Mouse (Mus musculus): ENCODE measurements at regions not wholly inside any gene's neighbourhood (a gene's known extent, or its start where the extent isn't known, plus 50 kb on each side); places are given as distances from the start of the nearest gene placed in this dataset.

- Histone ChIP-seq H3K36me3 (no peaks in the 10 kb centered on the region), H3K4me3 (replicated peaks) (no peak overlapping the region), H3K27ac (no peak overlapping the region), H3K4me2 (replicated peaks) (no peak overlapping the region), H3K4me1 (replicated peaks) (no peaks in the 10 kb centered on the region), H3K27me3 (no peaks in the 10 kb centered on the region), H3K9ac (replicated peaks) (no peak overlapping the region), H3K9me3 (no peaks in the 10 kb centered on the region)
- ATAC-seq: no peak
- WGBS: 84% methylated on average over 11 of the region's 11 CpGs
Measured at GRCm38 (mm10) chr13:101594511-101595175, 173.4 kb downstream of the Pik3r1 start.

- no peaks in the 10 kb centered on the region for H3K36me3 ChIP-seq
- ATAC-seq: no peak
- no peaks in the 10 kb centered on the region for H3K4me1 ChIP-seq (replicated peaks)
- no peak overlapping the region for H3K27ac ChIP-seq
- no peaks in the 10 kb centered on the region for H3K9me3 ChIP-seq
- H3K4me2 ChIP-seq (replicated peaks): no peak overlapping the region
- no peak overlapping the region for H3K9ac ChIP-seq (replicated peaks)
- H3K4me3 ChIP-seq (replicated peaks): no peak overlapping the region
- no peaks in the 10 kb centered on the region for H3K27me3 ChIP-seq
- WGBS: 83% methylated on average over 1 of the region's 1 CpGs
Measured at GRCm38 (mm10) chr13:101592355-101592754, 175.7 kb downstream of the Pik3r1 start.

- ATAC-seq: no peak
- Histone ChIP-seq H3K4me2 (replicated peaks) (no peak overlapping the region), H3K27ac (no peak overlapping the region), H3K9me3 (no peaks in the 10 kb centered on the region), H3K36me3 (no peaks in the 10 kb centered on the region), H3K4me1 (replicated peaks) (no peaks in the 10 kb centered on the region), H3K4me3 (replicated peaks) (no peak overlapping the region), H3K9ac (replicated peaks) (no peak overlapping the region), H3K27me3 (no peaks in the 10 kb centered on the region)
- WGBS: 91% methylated on average over 8 of the region's 8 CpGs
Measured at GRCm38 (mm10) chr13:101588905-101589304, 179.1 kb downstream of the Pik3r1 start.

GRCm38 (mm10) chr13:101586787-101587186, 181.2 kb downstream of the Pik3r1 start:
- H3K4me1 ChIP-seq (replicated peaks): no peaks in the 10 kb centered on the region
- no peak overlapping the region for H3K4me2 ChIP-seq (replicated peaks)
- H3K27ac ChIP-seq: no peak overlapping the region
- no peaks in the 10 kb centered on the region for H3K9me3 ChIP-seq
- no peak overlapping the region for H3K9ac ChIP-seq (replicated peaks)
- no peak for ATAC-seq
- no peak overlapping the region for H3K4me3 ChIP-seq (replicated peaks)
- H3K36me3 ChIP-seq: no peaks in the 10 kb centered on the region
- WGBS: 89% methylated on average over 2 of the region's 2 CpGs
- no peaks in the 10 kb centered on the region for H3K27me3 ChIP-seq

- H3K4me3 ChIP-seq (replicated peaks): no peak overlapping the region
- no peaks in the 10 kb centered on the region for H3K27me3 ChIP-seq
- H3K4me1 ChIP-seq (replicated peaks): no peaks in the 10 kb centered on the region
- H3K9me3 ChIP-seq: no peaks in the 10 kb centered on the region
- H3K4me2 ChIP-seq (replicated peaks): no peak overlapping the region
- 100% methylated on average over 1 of the region's 1 CpGs for WGBS
- H3K9ac ChIP-seq (replicated peaks): no peak overlapping the region
- no peak overlapping the region for H3K27ac ChIP-seq
- no peak for ATAC-seq
- no peaks in the 10 kb centered on the region for H3K36me3 ChIP-seq
Measured at GRCm38 (mm10) chr13:101576481-101576880, 191.5 kb downstream of the Pik3r1 start.

GRCm38 (mm10) chr13:101572809-101573590, 195.0 kb downstream of the Pik3r1 start:
- 81% methylated on average over 6 of the region's 6 CpGs for WGBS
- ATAC-seq: no peak
- H3K27me3 ChIP-seq: no peaks in the 10 kb centered on the region

GRCm38 (mm10) chr13:101572246-101572645, 195.8 kb downstream of the Pik3r1 start:
- Histone ChIP-seq H3K27me3 (no peaks in the 10 kb centered on the region), H3K27ac (no peak overlapping the region)
- WGBS: 97% methylated on average over 9 of the region's 9 CpGs

More at GRCm38 (mm10) chr13:101572809-101573590, 195.0 kb downstream of the Pik3r1 start:
- Histone ChIP-seq H3K4me3 (replicated peaks) (no peak overlapping the region), H3K36me3 (no peaks in the 10 kb centered on the region), H3K9me3 (no peaks in the 10 kb centered on the region), H3K27ac (no peak overlapping the region), H3K9ac (replicated peaks) (no peak overlapping the region), H3K4me1 (replicated peaks) (peaks cover 10% of the 10 kb centered on the region), H3K4me2 (replicated peaks) (no peak overlapping the region)

GRCm38 (mm10) chr13:101570034-101570433, 198.0 kb downstream of the Pik3r1 start:
- Histone ChIP-seq H3K4me3 (replicated peaks) (no peak overlapping the region), H3K4me1 (replicated peaks) (peaks cover 10% of the 10 kb centered on the region), H3K9me3 (no peaks in the 10 kb centered on the region), H3K9ac (replicated peaks) (no peak overlapping the region), H3K36me3 (no peaks in the 10 kb centered on the region), H3K4me2 (replicated peaks) (no peak overlapping the region), H3K27me3 (no peaks in the 10 kb centered on the region), H3K27ac (no peak overlapping the region)
- ATAC-seq: no peak
- WGBS: 26% methylated on average over 4 of the region's 4 CpGs

More at GRCm38 (mm10) chr13:101572246-101572645, 195.8 kb downstream of the Pik3r1 start:
- no peaks in the 10 kb centered on the region for H3K36me3 ChIP-seq
- no peak for ATAC-seq
- peaks cover 10% of the 10 kb centered on the region for H3K4me1 ChIP-seq (replicated peaks)
- H3K4me2 ChIP-seq (replicated peaks): no peak overlapping the region
- no peak overlapping the region for H3K4me3 ChIP-seq (replicated peaks)
- no peaks in the 10 kb centered on the region for H3K9me3 ChIP-seq
- H3K9ac ChIP-seq (replicated peaks): no peak overlapping the region

- WGBS: 51% methylated on average over 6 of the region's 6 CpGs
- peak; percentile 45; the same call in 1 of the 2 replicates for ATAC-seq
- Histone ChIP-seq H3K4me1 (replicated peaks) (peaks cover 10% of the 10 kb centered on the region), H3K4me3 (replicated peaks) (no peak overlapping the region), H3K27me3 (no peaks in the 10 kb centered on the region), H3K36me3 (no peaks in the 10 kb centered on the region), H3K9me3 (no peaks in the 10 kb centered on the region), H3K4me2 (replicated peaks) (no peak overlapping the region), H3K27ac (no peak overlapping the region), H3K9ac (replicated peaks) (no peak overlapping the region)
Measured at GRCm38 (mm10) chr13:101568985-101569631, 198.9 kb downstream of the Pik3r1 start.

- no peak overlapping the region for H3K4me2 ChIP-seq (replicated peaks)
- H3K9ac ChIP-seq (replicated peaks): no peak overlapping the region
- peaks cover 10% of the 10 kb centered on the region for H3K4me1 ChIP-seq (replicated peaks)
- ATAC-seq: no peak
- no peaks in the 10 kb centered on the region for H3K27me3 ChIP-seq
- no peaks in the 10 kb centered on the region for H3K36me3 ChIP-seq
- no peak overlapping the region for H3K4me3 ChIP-seq (replicated peaks)
- no peak overlapping the region for H3K27ac ChIP-seq
- WGBS: 100% methylated on average over 1 of the region's 1 CpGs
- no peaks in the 10 kb centered on the region for H3K9me3 ChIP-seq
Measured at GRCm38 (mm10) chr13:101565323-101565722, 202.7 kb downstream of the Pik3r1 start.

- Histone ChIP-seq H3K4me2 (replicated peaks) (no peak overlapping the region), H3K9me3 (no peaks in the 10 kb centered on the region), H3K9ac (replicated peaks) (no peak overlapping the region), H3K4me1 (replicated peaks) (peaks cover 10% of the 10 kb centered on the region), H3K36me3 (no peaks in the 10 kb centered on the region), H3K27me3 (no peaks in the 10 kb centered on the region), H3K27ac (no peak overlapping the region), H3K4me3 (replicated peaks) (no peak overlapping the region)
- WGBS: 89% methylated on average over 3 of the region's 3 CpGs
- ATAC-seq: no peak
Measured at GRCm38 (mm10) chr13:101555371-101555874, 212.6 kb downstream of the Pik3r1 start.

- H3K9me3 ChIP-seq: no peaks in the 10 kb centered on the region
- ATAC-seq: peak; percentile 68
- H3K36me3 ChIP-seq: no peaks in the 10 kb centered on the region
- no peak overlapping the region for H3K4me2 ChIP-seq (replicated peaks)
- 49% methylated on average over 8 of the region's 8 CpGs for WGBS
- no peaks in the 10 kb centered on the region for H3K27me3 ChIP-seq
- H3K4me1 ChIP-seq (replicated peaks): peaks cover 10% of the 10 kb centered on the region
- H3K4me3 ChIP-seq (replicated peaks): no peak overlapping the region
- no peak overlapping the region for H3K27ac ChIP-seq
- H3K9ac ChIP-seq (replicated peaks): no peak overlapping the region
Measured at GRCm38 (mm10) chr13:101553131-101553549, 214.9 kb downstream of the Pik3r1 start.
